Mouse (Mus musculus) liver, embryonic 15.5 days (tissue): ENCODE measurements at regions not wholly inside any gene's neighbourhood (a gene's known extent, or its start where the extent isn't known, plus 50 kb on each side); places are given as distances from the start of the nearest gene placed in this dataset.

Experiments used
- ATAC-seq: fragments of 200-750 bp; cut with Nextera tagmentation; 2 replicates; pipeline ENCODE4 v1.8.0; 2017; ENCODE audit warnings: moderate number of reproducible peaks, mild to moderate bottlenecking, moderate library complexity; ENCODE audit not compliant: insufficient read depth
- H3K27ac ChIP-seq: fragments of 300-500 bp; sonication (generic); replicated peaks from 2 replicates; pipeline ENCODE4 v1.5.1; 2015; ENCODE audit warnings: mild to moderate bottlenecking, inconsistent platforms
- H3K27me3 ChIP-seq: fragments of 300-500 bp; sonication (generic); 2 replicates; pipeline ENCODE4 v1.6.1; 2015; ENCODE audit warnings: mild to moderate bottlenecking, inconsistent platforms
- H3K36me3 ChIP-seq: fragments of 300-500 bp; sonication (generic); replicated peaks from 2 replicates; pipeline ENCODE4 v1.6.1; 2015; ENCODE audit warnings: moderate library complexity, mild to moderate bottlenecking, inconsistent platforms
- H3K4me1 ChIP-seq: fragments of 300-500 bp; sonication (generic); replicated peaks from 2 replicates; pipeline ENCODE4 v1.6.1; 2015; ENCODE audit warnings: inconsistent platforms
- H3K4me2 ChIP-seq: fragments of 300-500 bp; sonication (generic); 2 replicates; pipeline ENCODE4 v1.6.1; 2015; ENCODE audit warnings: moderate library complexity, mild to moderate bottlenecking, inconsistent platforms
- H3K4me3 ChIP-seq: fragments of 300-500 bp; sonication (generic); replicated peaks from 2 replicates; pipeline ENCODE4 v1.5.1; 2015; ENCODE audit warnings: mild to moderate bottlenecking, inconsistent platforms
- H3K9ac ChIP-seq: fragments of 300-500 bp; sonication (generic); 2 replicates; pipeline ENCODE4 v1.6.1; 2015; ENCODE audit warnings: moderate library complexity, mild to moderate bottlenecking, inconsistent platforms
- H3K9me3 ChIP-seq: fragments of 300-500 bp; sonication (generic); replicated peaks from 2 replicates; pipeline ENCODE4 v1.6.1; 2016; ENCODE audit warnings: inconsistent platforms
- WGBS: fragments of 180-500 bp; shearing (Covaris S2); methylation state at CpG from one replicate; pipeline ENCODE4 v1.1.7; 2015; ENCODE audit warnings: mixed read lengths; ENCODE audit not compliant: insufficient replicate concordance; 5-methylcytosine and 5-hydroxymethylcytosine counted together

GRCm38 (mm10) chr7:111198608-111199355 lies 116.0 kb upstream of the Eif4g2 start:
- H3K36me3 ChIP-seq: no peaks in the 10 kb centered on the region
- H3K27me3 ChIP-seq: no peaks in the 10 kb centered on the region
- WGBS: 60% methylated on average over 10 of the region's 10 CpGs
- ATAC-seq: no peak
- H3K27ac ChIP-seq: no peak overlapping the region
- H3K9me3 ChIP-seq: no peaks in the 10 kb centered on the region
- no peak overlapping the region for H3K4me2 ChIP-seq
- no peak overlapping the region for H3K4me3 ChIP-seq
- H3K4me1 ChIP-seq: no peaks in the 10 kb centered on the region
- H3K9ac ChIP-seq: no peak overlapping the region

- Histone ChIP-seq H3K27me3 (no peaks in the 10 kb centered on the region), H3K36me3 (no peaks in the 10 kb centered on the region), H3K9me3 (no peaks in the 10 kb centered on the region), H3K4me2 (no peak overlapping the region), H3K27ac (no peak overlapping the region), H3K9ac (no peak overlapping the region), H3K4me1 (no peaks in the 10 kb centered on the region), H3K4me3 (no peak overlapping the region)
- 62% methylated on average over 4 of the region's 4 CpGs for WGBS
- ATAC-seq: no peak
Observed at GRCm38 (mm10) chr7:111191674-111192073, 108.8 kb upstream of the Eif4g2 start.

- Histone ChIP-seq H3K4me2 (no peak overlapping the region), H3K36me3 (no peaks in the 10 kb centered on the region)
- no peak for ATAC-seq
Observed at GRCm38 (mm10) chr7:111191216-111191615, 108.4 kb upstream of the Eif4g2 start.

GRCm38 (mm10) chr7:111189731-111190130 lies 106.9 kb upstream of the Eif4g2 start:
- Histone ChIP-seq H3K4me3 (no peak overlapping the region), H3K36me3 (no peaks in the 10 kb centered on the region), H3K9me3 (no peaks in the 10 kb centered on the region), H3K27ac (no peak overlapping the region), H3K27me3 (no peaks in the 10 kb centered on the region), H3K9ac (no peak overlapping the region), H3K4me2 (no peak overlapping the region), H3K4me1 (no peaks in the 10 kb centered on the region)
- ATAC-seq: no peak
- 62% methylated on average over 4 of the region's 4 CpGs for WGBS

More at GRCm38 (mm10) chr7:111191216-111191615, 108.4 kb upstream of the Eif4g2 start:
- H3K4me3 ChIP-seq: no peak overlapping the region
- H3K27ac ChIP-seq: no peak overlapping the region
- no peaks in the 10 kb centered on the region for H3K27me3 ChIP-seq
- H3K4me1 ChIP-seq: no peaks in the 10 kb centered on the region
- H3K9ac ChIP-seq: no peak overlapping the region
- H3K9me3 ChIP-seq: no peaks in the 10 kb centered on the region

GRCm38 (mm10) chr7:111185954-111186353 lies 103.1 kb upstream of the Eif4g2 start:
- no peak for ATAC-seq
- Histone ChIP-seq H3K4me1 (peaks cover 3% of the 10 kb centered on the region), H3K4me3 (no peak overlapping the region), H3K4me2 (no peak overlapping the region), H3K27ac (no peak overlapping the region), H3K36me3 (no peaks in the 10 kb centered on the region), H3K9ac (no peak overlapping the region), H3K27me3 (peaks cover 17% of the 10 kb centered on the region), H3K9me3 (no peaks in the 10 kb centered on the region)
- WGBS: 72% methylated on average over 7 of the region's 7 CpGs

- H3K4me1 ChIP-seq: peaks cover 27% of the 10 kb centered on the region
- H3K27ac ChIP-seq: no peak overlapping the region
- WGBS: 66% methylated on average over 3 of the region's 3 CpGs
- H3K4me2 ChIP-seq: no peak overlapping the region
- no peak overlapping the region for H3K9ac ChIP-seq
- no peak overlapping the region for H3K4me3 ChIP-seq
- no peaks in the 10 kb centered on the region for H3K9me3 ChIP-seq
- H3K36me3 ChIP-seq: no peaks in the 10 kb centered on the region
- ATAC-seq: no peak
- peaks cover 17% of the 10 kb centered on the region for H3K27me3 ChIP-seq
Observed at GRCm38 (mm10) chr7:111183512-111183911, 100.7 kb upstream of the Eif4g2 start.

DNA sequence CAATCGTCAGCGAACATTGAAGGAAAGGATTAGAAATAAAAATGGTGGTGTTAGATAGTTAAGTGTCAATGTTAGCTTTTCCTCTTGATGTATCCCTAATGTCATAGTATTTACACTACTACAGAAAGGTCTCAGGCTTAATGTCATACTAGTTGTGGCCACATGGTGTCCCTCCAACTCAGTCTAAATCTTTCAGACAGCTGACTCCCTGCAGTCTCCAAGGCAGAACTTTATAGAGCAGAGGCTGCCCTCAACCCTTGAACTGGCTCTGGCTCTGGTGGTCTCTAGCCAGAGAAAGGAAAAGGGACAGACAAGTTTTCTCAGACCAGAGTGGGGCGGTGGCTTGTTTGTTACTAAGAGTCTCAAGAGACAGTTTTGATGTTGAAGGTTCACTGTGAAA lies 99.5 kb upstream of the Eif4g2 start:
- ATAC-seq: no peak
- H3K4me2 ChIP-seq: no peak overlapping the region
- no peak overlapping the region for H3K27ac ChIP-seq

GRCm38 (mm10) chr7:111179401-111180271 lies 96.8 kb upstream of the Eif4g2 start:
- H3K9ac ChIP-seq: peak overlapping the region; percentile 41
- peak; percentile 95 for ATAC-seq

More for the DNA sequence above, 99.5 kb upstream of the Eif4g2 start:
- H3K4me3 ChIP-seq: no peak overlapping the region
- no peak overlapping the region for H3K9ac ChIP-seq
- no peaks in the 10 kb centered on the region for H3K9me3 ChIP-seq
- H3K36me3 ChIP-seq: no peaks in the 10 kb centered on the region
- 52% methylated on average over 3 of the region's 3 CpGs for WGBS
- peaks cover 17% of the 10 kb centered on the region for H3K27me3 ChIP-seq
- peaks cover 39% of the 10 kb centered on the region for H3K4me1 ChIP-seq

DNA sequence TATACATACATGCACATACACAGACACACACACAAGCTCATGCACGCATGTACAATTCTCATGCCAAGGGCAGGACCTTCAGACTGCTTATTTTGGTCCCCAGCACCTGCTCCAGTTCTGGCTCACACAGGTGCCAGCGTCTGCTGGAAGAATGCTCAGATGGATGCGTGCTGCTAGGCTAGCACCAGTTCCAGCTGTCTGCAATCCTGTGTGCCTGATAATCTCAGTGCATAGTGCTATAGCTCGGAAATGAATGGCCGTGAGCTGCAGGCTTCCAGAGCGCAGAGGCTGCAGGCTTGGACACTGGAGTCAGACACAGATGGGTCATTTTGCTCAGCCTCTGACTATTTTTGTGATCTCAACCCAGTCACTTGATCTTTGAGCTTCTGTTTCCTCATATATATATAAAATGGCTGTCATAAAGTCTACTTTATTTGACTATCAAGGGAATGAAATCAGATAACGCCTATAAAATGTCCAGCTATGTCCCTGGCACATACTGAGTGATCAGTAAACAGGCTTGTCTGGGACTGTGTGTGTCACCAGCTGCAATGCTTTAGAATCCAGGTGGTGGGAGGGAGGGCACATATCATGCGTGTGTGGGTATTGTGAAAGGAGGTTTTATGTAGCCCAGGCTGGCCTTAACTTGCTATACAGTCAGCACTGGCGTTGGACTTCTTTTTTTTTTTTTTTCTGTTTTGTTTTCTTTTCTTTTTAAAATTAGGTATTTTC lies 91.7 kb upstream of the Eif4g2 start:
- no peak overlapping the region for H3K27ac ChIP-seq
- no peak overlapping the region for H3K4me3 ChIP-seq
- no peaks in the 10 kb centered on the region for H3K27me3 ChIP-seq
- H3K4me1 ChIP-seq: peaks cover 30% of the 10 kb centered on the region
- no peaks in the 10 kb centered on the region for H3K36me3 ChIP-seq
- WGBS: 77% methylated on average over 9 of the region's 9 CpGs
- no peak overlapping the region for H3K4me2 ChIP-seq
- H3K9ac ChIP-seq: no peak overlapping the region
- no peak for ATAC-seq
- no peaks in the 10 kb centered on the region for H3K9me3 ChIP-seq

More at GRCm38 (mm10) chr7:111179401-111180271, 96.8 kb upstream of the Eif4g2 start:
- H3K4me1 ChIP-seq: peaks cover 48% of the 10 kb centered on the region
- H3K27me3 ChIP-seq: peaks cover 17% of the 10 kb centered on the region
- peak overlapping the region; percentile 57 for H3K4me2 ChIP-seq
- WGBS: 18% methylated on average over 7 of the region's 7 CpGs
- peak overlapping the region; percentile 88 for H3K27ac ChIP-seq
- no peaks in the 10 kb centered on the region for H3K9me3 ChIP-seq
- H3K4me3 ChIP-seq: peak overlapping the region; percentile 18; the same call in 1 of the 2 replicates
- H3K36me3 ChIP-seq: no peaks in the 10 kb centered on the region

DNA sequence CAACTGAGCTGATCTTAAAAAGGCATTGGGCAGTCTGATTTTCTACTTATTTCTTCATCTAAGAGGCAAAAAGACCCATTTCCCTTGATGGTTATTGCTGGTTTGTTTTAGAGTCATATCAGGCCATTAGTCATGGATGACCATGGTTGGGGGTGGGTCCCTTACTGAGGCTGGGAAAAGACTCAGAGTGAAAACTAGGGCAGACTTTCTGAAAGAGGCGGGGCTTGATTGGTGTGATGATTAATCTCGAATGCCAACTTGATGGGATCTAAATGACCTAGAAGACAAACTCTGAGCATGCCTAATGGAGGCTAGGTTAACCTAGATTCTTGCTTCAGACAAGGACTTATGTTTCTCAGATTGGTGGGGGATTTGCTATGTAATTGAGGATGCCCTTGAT lies 89.2 kb upstream of the Eif4g2 start:
- H3K36me3 ChIP-seq: no peaks in the 10 kb centered on the region
- 68% methylated on average over 2 of the region's 2 CpGs for WGBS
- H3K4me2 ChIP-seq: no peak overlapping the region
- H3K4me1 ChIP-seq: peaks cover 6% of the 10 kb centered on the region; the same call in 1 of the 2 replicates
- no peak overlapping the region for H3K27ac ChIP-seq
- ATAC-seq: no peak
- no peak overlapping the region for H3K4me3 ChIP-seq
- no peaks in the 10 kb centered on the region for H3K9me3 ChIP-seq
- H3K27me3 ChIP-seq: no peaks in the 10 kb centered on the region
- H3K9ac ChIP-seq: no peak overlapping the region
